Mouse (Mus musculus) bone marrow macrophage, adult 2 months (primary cell): ENCODE measurements at regions not wholly inside any gene's neighbourhood (a gene's known extent, or its start where the extent isn't known, plus 50 kb on each side); places are given as distances from the start of the nearest gene placed in this dataset.

Experiments
- CTCF ChIP-seq: IDR thresholded peaks from 2 replicates; pipeline ENCODE4 v1.5.1; 2012; ENCODE audit warnings: low read depth, mild to moderate bottlenecking, low read length, moderate library complexity
- POLR2A ChIP-seq: IDR thresholded peaks from 2 replicates; pipeline ENCODE4 v1.6.1; 2012; ENCODE audit warnings: mild to moderate bottlenecking, low read depth, low read length, borderline replicate concordance

- no peak for TF ChIP-seq POLR2A
- TF ChIP-seq CTCF = no peak
Observed at GRCm38 (mm10) chr1:129078274-129078673, 194.8 kb upstream of the Thsd7b start.
